Mouse (Mus musculus): ENCODE measurements around the gene Otog.

Otog gene

GRCm38 (mm10) chr7:46240696-46241095 lies at the start of gene Otog:
Gene Otog (plus strand): TSS chr7:46240987.
- no peak for DNase-seq

- no peak for DNase-seq
Measured at GRCm38 (mm10) chr7:46195356-46195755, 45.4 kb upstream of the Otog start.

- DNase-seq = peak; percentile 54 to 68
Measured at GRCm38 (mm10) chr7:46200021-46200420, 40.8 kb upstream of the Otog start.

GRCm38 (mm10) chr7:46201649-46202048 lies 39.1 kb upstream of the Otog start:
- DNase-seq = no peak

- peak; percentile 86 to 87 for DNase-seq
Measured at GRCm38 (mm10) chr7:46204046-46204471, 36.7 kb upstream of the Otog start.

GRCm38 (mm10) chr7:46204775-46205174 lies 36.0 kb upstream of the Otog start:
- DNase-seq = no peak

- DNase-seq = no peak
Measured at GRCm38 (mm10) chr7:46208131-46208530, 32.7 kb upstream of the Otog start.

GRCm38 (mm10) chr7:46210276-46210675 lies 30.5 kb upstream of the Otog start:
- no peak for DNase-seq

GRCm38 (mm10) chr7:46216481-46216880 lies 24.3 kb upstream of the Otog start:
- no peak for DNase-seq

- DNase-seq = peak; percentile 40 to 49
Measured at GRCm38 (mm10) chr7:46218415-46218814, 22.4 kb upstream of the Otog start.

- DNase-seq = no peak
Measured at GRCm38 (mm10) chr7:46220591-46221129, 20.1 kb upstream of the Otog start.

- DNase-seq = peak; percentile 77 to 82
Measured at GRCm38 (mm10) chr7:46226253-46226652, 14.5 kb upstream of the Otog start.

GRCm38 (mm10) chr7:46226936-46227335 lies 13.9 kb upstream of the Otog start:
- peak; percentile 90 to 94 for DNase-seq

- DNase-seq = peak in 1 of 2 experiments; percentile 49
Measured at GRCm38 (mm10) chr7:46235948-46236347, 4.8 kb upstream of the Otog start.

- no peak for DNase-seq
Measured at GRCm38 (mm10) chr7:46236363-46236762, 4.4 kb upstream of the Otog start.

GRCm38 (mm10) chr7:46237192-46237591 lies 3.6 kb upstream of the Otog start:
- no peak for DNase-seq

- no peak for DNase-seq
Measured at GRCm38 (mm10) chr7:46238346-46238745, 2.4 kb upstream of the Otog start, which contains the start of gene Ush1c. Gene Ush1c (minus strand): TSS chr7:46238503.

- DNase-seq = peak; percentile 74 to 80
Measured at GRCm38 (mm10) chr7:46240091-46240490, 696 bp upstream of the Otog start.

GRCm38 (mm10) chr7:46246876-46247275 lies 6.1 kb downstream of the Otog start:
- no peak for DNase-seq

- no peak for DNase-seq
Measured at GRCm38 (mm10) chr7:46247606-46248005, 6.8 kb downstream of the Otog start.

GRCm38 (mm10) chr7:46251841-46252240 lies 11.1 kb downstream of the Otog start:
- peak; percentile 27 to 38 for DNase-seq

- no peak for DNase-seq
Measured at GRCm38 (mm10) chr7:46276156-46276555, 35.4 kb downstream of the Otog start.

GRCm38 (mm10) chr7:46279946-46280345 lies 39.2 kb downstream of the Otog start:
- peak; percentile 90 to 95 for DNase-seq

GRCm38 (mm10) chr7:46280896-46281295 lies 40.1 kb downstream of the Otog start:
- DNase-seq = no peak

- DNase-seq = no peak
Measured at GRCm38 (mm10) chr7:46282276-46282675, 41.5 kb downstream of the Otog start.
